Mouse (Mus musculus): ENCODE measurements around the gene Ksr2. TPM values are rescaled to one million over a fixed set of nuclear protein-coding genes. Genes with fewer than 3 reads are reported as not detected.

The Ksr2 gene
- total and polyA plus RNA-seq, 3 experiments, result not detected

DNA sequence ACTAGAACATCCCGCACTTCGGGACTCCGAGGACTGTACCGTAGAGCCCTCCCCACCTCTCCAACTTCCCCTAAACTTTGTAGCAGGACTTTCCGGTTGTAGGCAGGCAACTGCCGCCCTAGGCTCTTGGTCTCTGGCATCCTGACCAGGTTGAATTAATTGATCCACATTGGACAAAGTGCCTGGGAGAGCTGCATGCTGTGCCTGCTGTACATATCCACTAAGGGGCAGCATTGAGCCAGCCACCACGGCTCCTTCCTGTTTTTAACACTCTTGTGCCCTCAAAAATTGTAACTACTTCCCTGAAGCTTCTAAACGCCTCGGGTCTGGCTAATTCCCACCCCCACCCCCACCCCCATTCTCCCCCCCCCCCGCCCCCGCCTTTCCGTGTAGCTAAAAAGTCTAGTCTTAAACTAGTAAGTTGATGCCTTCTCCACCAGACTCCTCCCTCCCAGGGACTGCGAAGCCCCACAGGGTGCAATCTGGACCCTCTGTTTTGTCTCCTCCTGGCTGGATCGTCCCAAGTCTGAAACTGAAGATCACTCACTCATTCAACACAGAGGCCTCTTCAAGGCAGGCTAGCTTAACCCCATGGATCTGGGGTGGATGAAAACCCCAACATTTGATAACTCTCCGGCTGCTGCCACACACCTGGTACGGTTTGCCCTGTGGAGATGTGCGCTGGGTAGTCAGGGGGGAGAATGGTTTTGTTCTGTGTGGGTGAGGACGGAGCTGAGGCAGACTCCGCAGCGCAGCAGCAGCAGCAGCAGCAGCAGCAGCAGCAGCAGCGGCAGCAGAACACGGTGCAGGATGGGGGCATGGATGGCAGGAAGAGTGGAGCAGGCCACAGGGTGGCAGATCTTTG, 95.9 kb downstream of the Ksr2 start:
- Histone ChIP-seq H3K27ac (ENCODE audit: control insufficient read depth, low read depth, low read length) (no peak overlapping the region), H3K4me1 (ENCODE audit: control insufficient read depth in 1 of 2, insufficient read depth in 2 of 2, low read length in 2 of 2) (no peaks in the 10 kb centered on the region), H3K9ac (ENCODE audit: control insufficient read depth, low read depth, low read length, poor library complexity, severe bottlenecking) (no peak overlapping the region), H3K9me3 (replicated peaks; ENCODE audit: insufficient read depth, low read length) (no peaks in the 10 kb centered on the region), H3K4me3 (ENCODE audit: control insufficient read depth in 1 of 2, insufficient read depth in 1 of 2, low read depth in 2 of 2, low read length in 2 of 2) (no peak overlapping the region), H3K36me3 (ENCODE audit: control insufficient read depth in 1 of 2, insufficient read depth in 2 of 2, low read length in 2 of 2) (no peaks in the 10 kb centered on the region), H3K79me2 (ENCODE audit: control insufficient read depth, insufficient read depth, low read length, poor library complexity) (no peaks in the 10 kb centered on the region), H3K27me3 (ENCODE audit: control insufficient read depth in 1 of 2, insufficient read depth in 2 of 2, low read length in 2 of 2) (no peaks in the 10 kb centered on the region)
- TF ChIP-seq HCFC1 (IDR thresholded peaks at IDR 0.05; ENCODE audit: low read depth, low read length) (no peak), UBTF (IDR thresholded peaks at IDR 0.05; ENCODE audit: borderline replicate concordance, insufficient read depth, low read depth, low read length) (no peak), SMC3 (IDR thresholded peaks at IDR 0.05; ENCODE audit: low read depth, low read length) (peak; percentile 44), CTCF (IDR thresholded peaks at IDR 0.05 in 2 of 3, conservative IDR thresholded peaks at IDR 0.05 in 1 of 3; ENCODE audit: control insufficient read depth in 1 of 3, insufficient read depth in 1 of 3, low read depth in 2 of 3, low read length in 3 of 3, poor library complexity in 1 of 3, severe bottlenecking in 1 of 3) (peak; percentile 70 to 79 (median 76)), RAD21 (IDR thresholded peaks at IDR 0.05; ENCODE audit: low read depth, low read length) (peak; percentile 57), ELF1 (IDR thresholded peaks at IDR 0.05; ENCODE audit: low read depth, low read length) (peak; percentile 57; the same call in 1 of the 2 replicates), RCOR1 (IDR thresholded peaks at IDR 0.05; ENCODE audit: low read depth, low read length) (no peak)
- peak; percentile 57 for DNase-seq (ENCODE audit: low read depth, low spot score)

DNA sequence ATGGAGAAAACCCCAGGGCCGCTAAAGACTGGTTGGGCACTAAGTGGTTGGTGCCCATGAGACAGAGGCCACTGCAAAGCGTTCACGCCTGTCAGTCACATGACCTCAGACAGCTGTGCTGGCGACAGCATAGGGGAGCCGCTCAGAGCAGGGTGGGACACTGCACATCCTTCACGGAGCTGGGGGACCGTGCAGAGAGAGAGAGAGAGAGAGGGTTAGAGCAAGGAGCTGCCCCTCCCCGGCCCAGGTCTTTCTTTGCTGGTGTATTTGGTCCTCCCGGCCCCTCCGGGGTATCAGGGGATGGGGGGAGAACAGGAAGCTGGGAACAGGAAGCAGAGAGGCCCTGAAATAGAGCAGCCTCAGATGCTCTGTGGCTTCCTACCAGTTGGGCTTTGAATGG, 97.1 kb downstream of the Ksr2 start:
- no peak overlapping the region for H3K9ac ChIP-seq (ENCODE audit: control insufficient read depth, low read depth, low read length, poor library complexity, severe bottlenecking)
- no peaks in the 10 kb centered on the region for H3K36me3 ChIP-seq (ENCODE audit: control insufficient read depth in 1 of 2, insufficient read depth in 2 of 2, low read length in 2 of 2)
- TF ChIP-seq NELFE (IDR thresholded peaks at IDR 0.05; ENCODE audit: low read depth, low read length) (no peak), USF1 (IDR thresholded peaks at IDR 0.05; ENCODE audit: low read depth, low read length) (peak; percentile 11; the same call in 1 of the 2 replicates), CHD2 (IDR thresholded peaks at IDR 0.05; ENCODE audit: low read length) (no peak)
- no peaks in the 10 kb centered on the region for H3K9me3 ChIP-seq (replicated peaks; ENCODE audit: insufficient read depth, low read length)
- no peaks in the 10 kb centered on the region for H3K79me2 ChIP-seq (ENCODE audit: control insufficient read depth, insufficient read depth, low read length, poor library complexity)
- no peaks in the 10 kb centered on the region for H3K4me1 ChIP-seq (ENCODE audit: control insufficient read depth in 1 of 2, insufficient read depth in 2 of 2, low read length in 2 of 2)
- H3K27ac ChIP-seq (ENCODE audit: control insufficient read depth, low read depth, low read length), result no peak overlapping the region
- no peaks in the 10 kb centered on the region for H3K27me3 ChIP-seq (ENCODE audit: control insufficient read depth in 1 of 2, insufficient read depth in 2 of 2, low read length in 2 of 2)
- no peak overlapping the region for H3K4me3 ChIP-seq (ENCODE audit: control insufficient read depth in 1 of 2, insufficient read depth in 1 of 2, low read depth in 2 of 2, low read length in 2 of 2)
- DNase-seq (ENCODE audit: low read depth, low spot score), result no peak

DNA sequence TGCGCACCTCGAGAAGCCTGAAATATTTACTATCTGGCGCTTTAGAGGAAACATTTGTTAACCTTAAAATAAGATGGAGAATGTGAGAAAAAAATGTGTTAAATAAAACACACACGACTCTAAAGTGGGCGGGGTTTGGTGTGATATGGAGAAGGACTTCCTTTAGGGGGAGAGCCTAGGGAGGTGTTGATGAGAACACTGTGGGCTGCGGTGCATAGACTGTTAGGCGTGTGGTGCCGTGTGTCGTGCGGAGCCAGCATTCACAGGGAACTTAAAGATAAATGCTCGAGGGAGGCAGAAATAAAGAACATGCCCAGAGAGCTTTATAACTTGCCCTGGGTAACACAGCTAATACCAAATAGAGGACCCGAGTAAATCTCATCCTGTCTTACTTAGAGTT, 101.6 kb downstream of the Ksr2 start:
- Histone ChIP-seq H3K4me1 (ENCODE audit: control insufficient read depth in 1 of 2, insufficient read depth in 2 of 2, low read length in 2 of 2) (no peaks in the 10 kb centered on the region), H3K9ac (ENCODE audit: control insufficient read depth, low read depth, low read length, poor library complexity, severe bottlenecking) (no peak overlapping the region), H3K36me3 (ENCODE audit: control insufficient read depth in 1 of 2, insufficient read depth in 2 of 2, low read length in 2 of 2) (no peaks in the 10 kb centered on the region), H3K79me2 (ENCODE audit: control insufficient read depth, insufficient read depth, low read length, poor library complexity) (no peaks in the 10 kb centered on the region), H3K9me3 (replicated peaks; ENCODE audit: insufficient read depth, low read length) (no peaks in the 10 kb centered on the region), H3K4me3 (ENCODE audit: control insufficient read depth in 1 of 2, insufficient read depth in 1 of 2, low read depth in 2 of 2, low read length in 2 of 2) (no peak overlapping the region), H3K27me3 (ENCODE audit: control insufficient read depth in 1 of 2, insufficient read depth in 2 of 2, low read length in 2 of 2) (no peaks in the 10 kb centered on the region), H3K27ac (ENCODE audit: control insufficient read depth, low read depth, low read length) (no peak overlapping the region)
- DNase-seq (ENCODE audit: low read depth, low spot score), result no peak
- TF ChIP-seq ZKSCAN1 (IDR thresholded peaks at IDR 0.05; ENCODE audit: low read depth, low read length) (no peak), SIN3A (IDR thresholded peaks at IDR 0.05; ENCODE audit: low read length) (no peak), POLR2A (IDR thresholded peaks at IDR 0.05; ENCODE audit: control insufficient read depth in 1 of 2, insufficient read depth in 1 of 2, low read depth in 1 of 2, low read length in 2 of 2, poor library complexity in 1 of 2) (no peak), ETS1 (IDR thresholded peaks at IDR 0.05; ENCODE audit: low read depth, low read length) (no peak), ZNF384 (IDR thresholded peaks at IDR 0.05; ENCODE audit: low read depth, low read length) (no peak), ZMIZ1 (IDR thresholded peaks at IDR 0.05; ENCODE audit: low read depth, low read length) (no peak)
